Mouse (Mus musculus): ENCODE results near the gene Erbb4. TPM values are rescaled to one million over a fixed set of nuclear protein-coding genes. Genes with fewer than 3 reads are reported as not detected.

Gene Erbb4
- polyA plus RNA-seq, 1 experiment from 2014 or later: 0.02 TPM

GRCm38 (mm10) chr1:68542942-68543341 lies 564.9 kb downstream of the Erbb4 start:
- Histone ChIP-seq H3K9ac (replicated peaks; ENCODE audit: low read depth) (no peak overlapping the region), H3K9me3 (ENCODE audit: low read length) (no peaks in the 10 kb centered on the region), H3K4me2 (replicated peaks; ENCODE audit: low read depth, low read length) (no peak overlapping the region), H3K27ac (ENCODE audit: low read length) (no peak overlapping the region), H3K4me1 (ENCODE audit: insufficient read depth, low read depth, low read length) (no peaks in the 10 kb centered on the region), H3K36me3 (ENCODE audit: insufficient read depth, low read length) (no peaks in the 10 kb centered on the region), H3K4me3 (ENCODE audit: low read depth, low read length) (no peak overlapping the region), H3K27me3 (replicated peaks; ENCODE audit: insufficient read depth, low read length) (no peaks in the 10 kb centered on the region)
- TF ChIP-seq CTCF (IDR thresholded peaks at IDR 0.05) (no peak), EP300 (IDR thresholded peaks at IDR 0.05) (no peak)
- no peak for DNase-seq (ENCODE audit: low spot score)
- WGBS: 85% methylated on average over 4 of the region's 4 CpGs
- ATAC-seq: no peak

- Histone ChIP-seq H3K4me2 (replicated peaks; ENCODE audit: low read depth, low read length) (no peak overlapping the region), H3K4me1 (ENCODE audit: insufficient read depth, low read depth, low read length) (no peaks in the 10 kb centered on the region), H3K27me3 (replicated peaks; ENCODE audit: insufficient read depth, low read length) (no peaks in the 10 kb centered on the region), H3K9ac (replicated peaks; ENCODE audit: low read depth) (no peak overlapping the region), H3K27ac (ENCODE audit: low read length) (no peak overlapping the region), H3K36me3 (ENCODE audit: insufficient read depth, low read length) (no peaks in the 10 kb centered on the region), H3K9me3 (ENCODE audit: low read length) (no peaks in the 10 kb centered on the region), H3K4me3 (ENCODE audit: low read depth, low read length) (no peak overlapping the region)
- WGBS: 38% methylated on average over 2 of the region's 2 CpGs
- no peak for ATAC-seq
- DNase-seq (ENCODE audit: low spot score): peak; percentile 25
- TF ChIP-seq EP300 (IDR thresholded peaks at IDR 0.05) (no peak), CTCF (IDR thresholded peaks at IDR 0.05) (no peak)
Measured at GRCm38 (mm10) chr1:68517820-68518219, 590.0 kb downstream of the Erbb4 start.

GRCm38 (mm10) chr1:68503873-68504272 lies 604.0 kb downstream of the Erbb4 start:
- no peak overlapping the region for H3K4me3 ChIP-seq (ENCODE audit: low read depth, low read length)
- H3K4me2 ChIP-seq (replicated peaks; ENCODE audit: low read depth, low read length): no peak overlapping the region
- no peaks in the 10 kb centered on the region for H3K9me3 ChIP-seq (ENCODE audit: low read length)
- H3K36me3 ChIP-seq (ENCODE audit: insufficient read depth, low read length): no peaks in the 10 kb centered on the region
- DNase-seq (ENCODE audit: low spot score) (no peak), ATAC-seq (no peak)
- no peak overlapping the region for H3K27ac ChIP-seq (ENCODE audit: low read length)
- H3K4me1 ChIP-seq (ENCODE audit: insufficient read depth, low read depth, low read length): no peaks in the 10 kb centered on the region
- TF ChIP-seq EP300 (IDR thresholded peaks at IDR 0.05) (no peak), CTCF (IDR thresholded peaks at IDR 0.05) (no peak)
- H3K9ac ChIP-seq (replicated peaks; ENCODE audit: low read depth): no peak overlapping the region
- 76% methylated on average over 1 of the region's 1 CpGs for WGBS
- no peaks in the 10 kb centered on the region for H3K27me3 ChIP-seq (replicated peaks; ENCODE audit: insufficient read depth, low read length)

- H3K36me3 ChIP-seq (ENCODE audit: insufficient read depth, low read length): no peaks in the 10 kb centered on the region
- 40% methylated on average over 4 of the region's 4 CpGs for WGBS
- no peak overlapping the region for H3K27ac ChIP-seq (ENCODE audit: low read length)
- H3K27me3 ChIP-seq (replicated peaks; ENCODE audit: insufficient read depth, low read length): no peaks in the 10 kb centered on the region
- no peak overlapping the region for H3K9ac ChIP-seq (replicated peaks; ENCODE audit: low read depth)
- no peak overlapping the region for H3K4me3 ChIP-seq (ENCODE audit: low read depth, low read length)
- H3K4me2 ChIP-seq (replicated peaks; ENCODE audit: low read depth, low read length): no peak overlapping the region
- no peaks in the 10 kb centered on the region for H3K9me3 ChIP-seq (ENCODE audit: low read length)
- no peaks in the 10 kb centered on the region for H3K4me1 ChIP-seq (ENCODE audit: insufficient read depth, low read depth, low read length)
- ATAC-seq (no peak), DNase-seq (ENCODE audit: low spot score) (no peak)
- TF ChIP-seq CTCF (IDR thresholded peaks at IDR 0.05) (no peak), EP300 (IDR thresholded peaks at IDR 0.05) (no peak)
Measured at GRCm38 (mm10) chr1:68501561-68501960, 606.3 kb downstream of the Erbb4 start.

- H3K4me1 ChIP-seq (ENCODE audit: insufficient read depth, low read depth, low read length): no peaks in the 10 kb centered on the region
- TF ChIP-seq CTCF (IDR thresholded peaks at IDR 0.05): no peak
- TF ChIP-seq EP300 (IDR thresholded peaks at IDR 0.05): no peak
- ATAC-seq (no peak), DNase-seq (ENCODE audit: low spot score) (no peak)
- H3K4me3 ChIP-seq (ENCODE audit: low read depth, low read length): no peak overlapping the region
- no peak overlapping the region for H3K4me2 ChIP-seq (replicated peaks; ENCODE audit: low read depth, low read length)
- H3K27me3 ChIP-seq (replicated peaks; ENCODE audit: insufficient read depth, low read length): no peaks in the 10 kb centered on the region
- H3K36me3 ChIP-seq (ENCODE audit: insufficient read depth, low read length): no peaks in the 10 kb centered on the region
- no peaks in the 10 kb centered on the region for H3K9me3 ChIP-seq (ENCODE audit: low read length)
- no peak overlapping the region for H3K9ac ChIP-seq (replicated peaks; ENCODE audit: low read depth)
- no peak overlapping the region for H3K27ac ChIP-seq (ENCODE audit: low read length)
Measured at GRCm38 (mm10) chr1:68466390-68466960, 641.4 kb downstream of the Erbb4 start.

- no peak overlapping the region for H3K4me3 ChIP-seq (ENCODE audit: low read depth, low read length)
- no peaks in the 10 kb centered on the region for H3K4me1 ChIP-seq (ENCODE audit: insufficient read depth, low read depth, low read length)
- no peak overlapping the region for H3K9ac ChIP-seq (replicated peaks; ENCODE audit: low read depth)
- H3K36me3 ChIP-seq (ENCODE audit: insufficient read depth, low read length): no peaks in the 10 kb centered on the region
- no peaks in the 10 kb centered on the region for H3K27me3 ChIP-seq (replicated peaks; ENCODE audit: insufficient read depth, low read length)
- DNase-seq (ENCODE audit: low spot score) (no peak), ATAC-seq (no peak)
- TF ChIP-seq EP300 (IDR thresholded peaks at IDR 0.05) (no peak), CTCF (IDR thresholded peaks at IDR 0.05) (no peak)
- no peak overlapping the region for H3K4me2 ChIP-seq (replicated peaks; ENCODE audit: low read depth, low read length)
- no peaks in the 10 kb centered on the region for H3K9me3 ChIP-seq (ENCODE audit: low read length)
- H3K27ac ChIP-seq (ENCODE audit: low read length): no peak overlapping the region
- WGBS: 71% methylated on average over 1 of the region's 1 CpGs
Measured at GRCm38 (mm10) chr1:68451274-68451673, 656.6 kb downstream of the Erbb4 start.

Data from lung, postnatal 0 days (tissue).